Mouse (Mus musculus): ENCODE data around the gene Timm8a1.

- TF ChIP-seq CTCF (IDR thresholded peaks at IDR 0.05; ENCODE audit: low read depth) (no peak), EP300 (IDR thresholded peaks at IDR 0.05; ENCODE audit: low read depth) (no peak)
Observed at GRCm38 (mm10) chrX:134541955-134542308, 267 bp upstream of the Timm8a1 start.
